8 mouse cellular contexts compared by ENCODE assay signal in the genomic region with DNA sequence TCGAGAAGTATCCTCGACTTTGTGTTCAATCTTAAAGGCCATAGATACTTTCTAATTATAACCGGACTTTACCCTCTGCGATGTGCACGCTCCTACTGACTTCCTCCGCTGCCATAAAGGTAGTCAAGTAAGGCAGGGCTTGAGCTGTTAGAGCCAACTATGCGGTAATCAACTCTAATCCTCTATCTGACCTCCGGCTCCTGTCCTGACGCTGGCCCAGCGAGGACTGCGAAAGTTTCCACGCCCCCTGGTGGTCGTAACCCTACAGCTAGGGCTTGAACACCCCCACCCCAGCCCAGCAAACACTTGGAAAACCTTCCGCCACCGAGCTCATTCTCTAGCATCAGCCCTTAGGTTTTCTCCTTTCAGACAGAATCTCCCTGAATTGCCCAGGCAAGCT. TPM values are rescaled to one million over a fixed set of nuclear protein-coding genes. Genes with fewer than 3 reads are reported as not detected.
DNase-seq lines count a peak whose midpoint lies in the region; ATAC-seq and TF ChIP-seq lines count a peak whose summit lies in the region.

No protein-coding gene starts in this region.

- H3K36me3 ChIP-seq in heart, postnatal 0 days (replicated peaks; ENCODE audit: control insufficient read depth, insufficient read depth, low read length): no peaks in the 10 kb centered on the region
- no peaks in the 10 kb centered on the region for H3K36me3 ChIP-seq in neural tube, embryonic 14.5 days (ENCODE audit: control insufficient read depth, insufficient read depth, low read length)

- no peak for TF ChIP-seq POLR2A in embryonic fibroblast, embryonic 13.5 days (IDR thresholded peaks at IDR 0.05; ENCODE audit: low read depth, low read length)
- TF ChIP-seq POLR2A in lung, adult 2 months (IDR thresholded peaks at IDR 0.05; ENCODE audit: borderline replicate concordance, extremely low read depth, low read depth, low read length): no peak

- H3K9ac ChIP-seq in heart, postnatal 0 days (replicated peaks; ENCODE audit: low read depth, low read length): no peak overlapping the region
- H3K9ac ChIP-seq in neural tube, embryonic 14.5 days (replicated peaks; ENCODE audit: low read depth, low read length): no peak overlapping the region

- DNase-seq in 3T3-L1 (ENCODE audit: low read depth, low spot score): peak; percentile 85
- DNase-seq in adrenal gland, postnatal 4 days (ENCODE audit: low spot score in 2 of 2): peak; percentile 42 to 66
- peak; percentile 74 for DNase-seq in heart, postnatal 0 days (ENCODE audit: low spot score)
- peak; percentile 86 to 94 for DNase-seq in kidney, postnatal 36 days
- DNase-seq in lung, adult 2 months: peak; percentile 82
- DNase-seq in testis, postnatal 10 days (ENCODE audit: low spot score): peak; percentile 86

- no peaks in the 10 kb centered on the region for H3K27me3 ChIP-seq in heart, postnatal 0 days (ENCODE audit: control insufficient read depth, insufficient read depth, low read length)
- peaks cover 18% of the 10 kb centered on the region for H3K27me3 ChIP-seq in neural tube, embryonic 14.5 days (ENCODE audit: control insufficient read depth, insufficient read depth, low read length)

- TF ChIP-seq CTCF in embryonic fibroblast, embryonic 13.5 days (IDR thresholded peaks at IDR 0.05; ENCODE audit: borderline replicate concordance, insufficient read depth, low read length): peak; percentile 72
- peak; percentile 75 for TF ChIP-seq CTCF in heart, postnatal 0 days (IDR thresholded peaks at IDR 0.05; ENCODE audit: low read depth)
- TF ChIP-seq CTCF in lung, adult 2 months (IDR thresholded peaks at IDR 0.05; ENCODE audit: insufficient read depth, low read length): peak; percentile 70

- WGBS in heart, postnatal 0 days: under 1% methylated on average over 15 of the region's 15 CpGs
- WGBS in lung, adult 2 months: under 1% methylated on average over 15 of the region's 15 CpGs
- WGBS in neural tube, embryonic 14.5 days: 2% methylated on average over 15 of the region's 15 CpGs

- no peaks in the 10 kb centered on the region for H3K4me1 ChIP-seq in embryonic fibroblast, embryonic 13.5 days (ENCODE audit: control insufficient read depth, insufficient read depth, low read length)
- H3K4me1 ChIP-seq in heart, postnatal 0 days (ENCODE audit: control insufficient read depth, insufficient read depth): peaks cover 6% of the 10 kb centered on the region; the same call in 1 of the 2 replicates
- peaks cover 5% of the 10 kb centered on the region; the same call in 1 of the 2 replicates for H3K4me1 ChIP-seq in lung, adult 2 months (ENCODE audit: control insufficient read depth, insufficient read depth, low read length)
- H3K4me1 ChIP-seq in neural tube, embryonic 14.5 days (ENCODE audit: control insufficient read depth, insufficient read depth, low read length): peaks cover 7% of the 10 kb centered on the region; the same call in 1 of the 2 replicates

- peak overlapping the region; percentile 61 for H3K4me2 ChIP-seq in heart, postnatal 0 days (ENCODE audit: low read depth, low read length)
- H3K4me2 ChIP-seq in neural tube, embryonic 14.5 days (ENCODE audit: low read depth, low read length): peak overlapping the region; percentile 89

- peak; percentile 83 for ATAC-seq in heart, postnatal 0 days (ENCODE audit: insufficient read depth, low read depth)
- peak; percentile 77 for ATAC-seq in neural tube, embryonic 14.5 days (ENCODE audit: low read depth)

- H3K27ac ChIP-seq in embryonic fibroblast, embryonic 13.5 days (ENCODE audit: insufficient read depth, low read length): no peak overlapping the region
- no peak overlapping the region for H3K27ac ChIP-seq in heart, postnatal 0 days (ENCODE audit: low read depth)
- no peak overlapping the region for H3K27ac ChIP-seq in neural tube, embryonic 14.5 days (ENCODE audit: low read depth, low read length)

- peak overlapping the region; percentile 95 for H3K4me3 ChIP-seq in embryonic fibroblast, embryonic 13.5 days (ENCODE audit: insufficient read depth, low read length)
- H3K4me3 ChIP-seq in heart, postnatal 0 days (ENCODE audit: low read depth, low read length): peak overlapping the region; percentile 54
- H3K4me3 ChIP-seq in lung, adult 2 months (replicated peaks; ENCODE audit: extremely low read depth, low read depth, low read length): peak overlapping the region; percentile 54
- H3K4me3 ChIP-seq in neural tube, embryonic 14.5 days (ENCODE audit: low read depth, low read length): peak overlapping the region; percentile 62

- TF ChIP-seq EP300 in heart, postnatal 0 days (IDR thresholded peaks at IDR 0.05; ENCODE audit: low read depth): no peak

- H3K9me3 ChIP-seq in heart, postnatal 0 days (replicated peaks; ENCODE audit: control insufficient read depth, low read length): no peaks in the 10 kb centered on the region
- no peaks in the 10 kb centered on the region for H3K9me3 ChIP-seq in neural tube, embryonic 14.5 days (ENCODE audit: control insufficient read depth, low read length)

RNA-seq across cellular contexts. Expression of gene Stx3, which starts 0.6 kb away (rescaled TPM):
- 10 to 100 TPM in 1 of 2 experiments, 1 to 10 TPM in 1; 7.9 to 12.2 TPM for total RNA-seq in adrenal gland, postnatal 4 days (2021)
- 10.4 and 14.8 TPM in 2 replicates for polyA plus RNA-seq in embryonic fibroblast, embryonic 13.5 days (2011; ENCODE audit: insufficient read length, low read depth, missing spikeins)
- total RNA-seq in heart, postnatal 0 days (2014; rRNA removed; ENCODE audit: low replicate concordance): 8.0 and 10.6 TPM in 2 replicates
- 6.0 and 6.3 TPM in 2 replicates for polyA plus RNA-seq in heart, postnatal 0 days (2015; fragmentation: Nextera tagmentation; extraction: Ambion mirVana)
- 22.1 and 23.1 TPM in 2 replicates for polyA plus RNA-seq in lung, adult 2 months (2012; rRNA removed)
- 13.2 and 16.9 TPM in 2 replicates for polyA plus RNA-seq in neural tube, embryonic 14.5 days (2014; fragmentation: Nextera tagmentation; extraction: Ambion mirVana)

RNA-seq across cellular contexts. Expression of gene Olfr1417, which starts 19.2 kb away (rescaled TPM):
- not detected for total RNA-seq in adrenal gland, postnatal 4 days (2021)
- polyA plus RNA-seq in embryonic fibroblast, embryonic 13.5 days (2011; ENCODE audit: insufficient read length, low read depth, missing spikeins): not detected in 2 replicates
- total RNA-seq in heart, postnatal 0 days (2014; rRNA removed; ENCODE audit: low replicate concordance): not detected in 2 replicates
- polyA plus RNA-seq in heart, postnatal 0 days (2015; fragmentation: Nextera tagmentation; extraction: Ambion mirVana): not detected in 2 replicates
- polyA plus RNA-seq in lung, adult 2 months (2012; rRNA removed): not detected in 2 replicates
- polyA plus RNA-seq in neural tube, embryonic 14.5 days (2014; fragmentation: Nextera tagmentation; extraction: Ambion mirVana): 0.15 TPM in 1 of 2 replicates, not detected in the other

RNA-seq across cellular contexts. Expression of gene Olfr1418, which starts 41.1 kb away (rescaled TPM):
- total RNA-seq in adrenal gland, postnatal 4 days (2021): not detected
- not detected in 2 replicates for polyA plus RNA-seq in embryonic fibroblast, embryonic 13.5 days (2011; ENCODE audit: insufficient read length, low read depth, missing spikeins)
- not detected in 2 replicates for total RNA-seq in heart, postnatal 0 days (2014; rRNA removed; ENCODE audit: low replicate concordance)
- polyA plus RNA-seq in heart, postnatal 0 days (2015; fragmentation: Nextera tagmentation; extraction: Ambion mirVana): not detected in 2 replicates
- polyA plus RNA-seq in lung, adult 2 months (2012; rRNA removed): not detected in 2 replicates
- not detected in 2 replicates for polyA plus RNA-seq in neural tube, embryonic 14.5 days (2014; fragmentation: Nextera tagmentation; extraction: Ambion mirVana)

RNA-seq across cellular contexts. Expression of gene Mrpl16, which starts 49.6 kb away (rescaled TPM):
- 10 to 100 TPM; 48.8 to 53.8 TPM for total RNA-seq in adrenal gland, postnatal 4 days (2021)
- polyA plus RNA-seq in embryonic fibroblast, embryonic 13.5 days (2011; ENCODE audit: insufficient read length, low read depth, missing spikeins): 29.2 and 34.4 TPM in 2 replicates
- 32.2 and 49.9 TPM in 2 replicates for total RNA-seq in heart, postnatal 0 days (2014; rRNA removed; ENCODE audit: low replicate concordance)
- 97.6 and 99.1 TPM in 2 replicates for polyA plus RNA-seq in heart, postnatal 0 days (2015; fragmentation: Nextera tagmentation; extraction: Ambion mirVana)
- 4.8 and 6.6 TPM in 2 replicates for polyA plus RNA-seq in lung, adult 2 months (2012; rRNA removed)
- 50.1 and 54.2 TPM in 2 replicates for polyA plus RNA-seq in neural tube, embryonic 14.5 days (2014; fragmentation: Nextera tagmentation; extraction: Ambion mirVana)

RNA-seq across cellular contexts. Expression of gene Olfr1419, which starts 55.1 kb away (rescaled TPM):
- total RNA-seq in adrenal gland, postnatal 4 days (2021): not detected
- polyA plus RNA-seq in embryonic fibroblast, embryonic 13.5 days (2011; ENCODE audit: insufficient read length, low read depth, missing spikeins): not detected in 2 replicates
- not detected in 2 replicates for total RNA-seq in heart, postnatal 0 days (2014; rRNA removed; ENCODE audit: low replicate concordance)
- not detected in 2 replicates for polyA plus RNA-seq in heart, postnatal 0 days (2015; fragmentation: Nextera tagmentation; extraction: Ambion mirVana)
- polyA plus RNA-seq in lung, adult 2 months (2012; rRNA removed): not detected in 2 replicates
- not detected in 2 replicates for polyA plus RNA-seq in neural tube, embryonic 14.5 days (2014; fragmentation: Nextera tagmentation; extraction: Ambion mirVana)
